Mouse (Mus musculus) neural tube, embryonic 13.5 days (tissue): ENCODE results near the gene Rnf38. TPM values are rescaled to one million over a fixed set of nuclear protein-coding genes. Genes with fewer than 3 reads are reported as not detected.

Experiments
- ATAC-seq: fragments of 200-750 bp; cut with Nextera tagmentation; 2 replicates; pipeline ENCODE4 v1.8.0; 2017; ENCODE audit warnings: low read depth, mild to moderate bottlenecking, moderate TSS enrichment, moderate library complexity
- H3K27ac ChIP-seq: fragments of 300-500 bp; sonication (generic); replicated peaks from 2 replicates; pipeline ENCODE4 v1.5.1; 2015; ENCODE audit warnings: moderate library complexity, mild to moderate bottlenecking, inconsistent platforms
- H3K27me3 ChIP-seq: fragments of 300-500 bp; sonication (generic); 2 replicates; pipeline ENCODE4 v1.6.1; 2015; ENCODE audit warnings: mild to moderate bottlenecking, inconsistent platforms
- H3K36me3 ChIP-seq: fragments of 300-500 bp; sonication (generic); 2 replicates; pipeline ENCODE4 v1.6.1; 2015; ENCODE audit warnings: mild to moderate bottlenecking, inconsistent platforms
- H3K4me1 ChIP-seq: fragments of 300-500 bp; sonication (generic); replicated peaks from 2 replicates; pipeline ENCODE4 v1.6.1; 2015; ENCODE audit warnings: inconsistent platforms
- H3K4me2 ChIP-seq: fragments of 300-500 bp; sonication (generic); 2 replicates; pipeline ENCODE4 v1.6.1; 2015; ENCODE audit warnings: inconsistent platforms, mild to moderate bottlenecking, moderate library complexity
- H3K4me3 ChIP-seq: fragments of 300-500 bp; sonication (generic); 2 replicates; pipeline ENCODE4 v1.5.1; 2015; ENCODE audit warnings: mild to moderate bottlenecking, inconsistent platforms
- H3K9ac ChIP-seq: fragments of 300-500 bp; sonication (generic); 2 replicates; pipeline ENCODE4 v1.6.1; 2015; ENCODE audit warnings: moderate library complexity, mild to moderate bottlenecking, inconsistent platforms
- H3K9me3 ChIP-seq: fragments of 300-500 bp; sonication (generic); 2 replicates; pipeline ENCODE4 v1.6.1; 2016; ENCODE audit warnings: inconsistent platforms
- WGBS: fragments of 180-500 bp; shearing (Covaris S2); methylation state at CpG from one replicate; pipeline ENCODE4 v1.1.7; 2015; 5-methylcytosine and 5-hydroxymethylcytosine counted together
- polyA plus RNA-seq: library from polyadenylated mRNA; unstranded; fragments of >200 nt; fragmentation: Nextera tagmentation; extraction: Ambion mirVana; gene quantifications from 2 replicates; pipeline ENCODE4 v1.2.1, GENCODE M21; 2015

The Rnf38 gene
- polyA plus RNA-seq, 1 experiment from 2014 or later = 34.1 TPM

DNA sequence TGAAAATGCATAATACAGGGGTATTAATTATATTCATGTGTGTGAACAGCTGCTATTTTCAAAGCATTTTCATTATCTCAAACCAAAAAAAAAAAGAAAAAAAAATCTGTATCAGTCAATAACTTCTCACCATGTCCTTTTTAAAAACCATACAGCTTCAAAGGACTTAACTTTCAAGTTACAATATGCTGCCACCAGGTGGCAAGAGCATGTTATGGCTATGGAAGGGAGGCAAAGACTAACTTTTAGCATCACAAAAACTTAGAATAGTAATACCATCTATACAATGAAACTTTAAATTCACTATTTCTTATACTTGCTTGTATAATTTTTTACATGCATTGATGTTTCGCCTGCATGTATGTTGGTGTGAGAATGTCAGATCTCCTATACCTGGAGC is 33.6 kb downstream of the Rnf38 start:
- H3K4me2 ChIP-seq = no peak overlapping the region
- no peaks in the 10 kb centered on the region for H3K36me3 ChIP-seq
- H3K27me3 ChIP-seq = no peaks in the 10 kb centered on the region
- no peak overlapping the region for H3K9ac ChIP-seq
- no peak overlapping the region for H3K4me3 ChIP-seq
- no peak for ATAC-seq
- H3K27ac ChIP-seq = no peak overlapping the region
- WGBS = 80% methylated on average over 1 of the region's 1 CpGs
- H3K9me3 ChIP-seq = no peaks in the 10 kb centered on the region
- H3K4me1 ChIP-seq = no peaks in the 10 kb centered on the region; the same call in none of the 2 replicates

DNA sequence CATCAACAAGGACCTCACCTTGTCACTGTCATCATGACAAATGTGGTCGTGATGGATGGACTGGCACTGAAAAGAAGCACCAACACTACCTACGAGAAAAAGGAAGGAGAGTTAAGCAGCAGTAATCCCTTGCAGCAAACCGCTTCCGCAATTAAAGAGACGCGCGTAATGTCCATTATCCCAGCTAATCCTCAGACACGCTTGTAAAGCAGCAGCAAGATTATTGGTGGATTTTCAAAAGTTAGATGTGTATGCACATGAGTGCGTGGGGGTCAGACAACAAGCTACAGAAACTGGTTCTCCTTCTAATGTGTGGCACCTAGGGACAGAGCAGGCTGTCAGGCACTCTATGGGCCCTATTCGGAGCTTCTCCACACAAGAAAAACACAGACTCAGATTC is 46.2 kb downstream of the Rnf38 start:
- Histone ChIP-seq H3K4me3 (no peak overlapping the region), H3K27ac (no peak overlapping the region), H3K9me3 (no peaks in the 10 kb centered on the region), H3K9ac (no peak overlapping the region), H3K4me1 (peaks cover 16% of the 10 kb centered on the region), H3K4me2 (no peak overlapping the region), H3K36me3 (no peaks in the 10 kb centered on the region), H3K27me3 (no peaks in the 10 kb centered on the region)
- 74% methylated on average over 10 of the region's 10 CpGs for WGBS
- ATAC-seq = no peak

DNA sequence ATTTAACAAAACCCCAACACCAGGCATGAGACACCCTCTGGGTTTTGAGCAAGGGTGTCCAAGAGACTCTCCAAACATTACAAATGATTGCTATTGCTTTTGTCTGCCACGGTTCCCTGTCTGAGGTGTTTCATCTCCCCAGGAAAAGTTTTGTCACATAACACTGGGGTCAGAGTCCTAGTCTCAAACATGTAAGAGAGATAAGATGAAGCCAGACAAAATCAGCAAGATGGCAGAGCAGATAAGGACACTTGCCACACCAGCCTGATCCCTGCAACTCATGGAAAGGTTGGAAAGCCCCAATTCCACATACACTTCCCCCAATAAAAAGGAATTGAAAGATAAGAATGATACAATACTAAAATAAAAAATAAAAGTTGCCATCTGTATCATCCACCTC is 49.7 kb downstream of the Rnf38 start:
- no peak overlapping the region for H3K9ac ChIP-seq
- no peak overlapping the region for H3K27ac ChIP-seq
- ATAC-seq = no peak
- no peaks in the 10 kb centered on the region for H3K36me3 ChIP-seq
- 66% methylated on average over 1 of the region's 1 CpGs for WGBS
- H3K4me3 ChIP-seq = no peak overlapping the region
- H3K27me3 ChIP-seq = no peaks in the 10 kb centered on the region
- H3K9me3 ChIP-seq = no peaks in the 10 kb centered on the region
- no peak overlapping the region for H3K4me2 ChIP-seq
- peaks cover 31% of the 10 kb centered on the region for H3K4me1 ChIP-seq

DNA sequence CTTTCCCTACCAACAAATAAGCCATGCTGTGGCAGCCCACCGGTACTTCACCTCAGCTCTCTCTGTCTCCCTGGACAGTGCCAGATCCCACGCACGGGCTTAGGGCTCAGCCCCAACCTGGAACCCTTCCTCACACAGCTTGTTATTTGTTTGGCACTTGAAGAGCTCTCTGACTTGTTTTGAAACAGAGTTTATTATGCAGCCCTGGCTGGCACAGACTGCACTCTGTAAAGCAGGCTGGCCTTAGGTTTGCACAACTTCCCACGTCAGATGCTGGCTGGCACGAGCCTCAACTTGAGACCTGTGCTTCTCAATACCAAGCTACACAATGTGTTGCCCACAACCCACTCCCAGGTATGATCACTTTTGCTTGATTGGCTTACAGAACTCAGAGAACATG is 53.8 kb downstream of the Rnf38 start:
- no peak for ATAC-seq
- H3K36me3 ChIP-seq = no peaks in the 10 kb centered on the region
- no peak overlapping the region for H3K27ac ChIP-seq
- no peaks in the 10 kb centered on the region for H3K9me3 ChIP-seq
- H3K9ac ChIP-seq = no peak overlapping the region
- no peak overlapping the region for H3K4me3 ChIP-seq
- no peak overlapping the region for H3K4me2 ChIP-seq
- H3K27me3 ChIP-seq = no peaks in the 10 kb centered on the region
- WGBS = 82% methylated on average over 5 of the region's 5 CpGs
- peaks cover 23% of the 10 kb centered on the region for H3K4me1 ChIP-seq

DNA sequence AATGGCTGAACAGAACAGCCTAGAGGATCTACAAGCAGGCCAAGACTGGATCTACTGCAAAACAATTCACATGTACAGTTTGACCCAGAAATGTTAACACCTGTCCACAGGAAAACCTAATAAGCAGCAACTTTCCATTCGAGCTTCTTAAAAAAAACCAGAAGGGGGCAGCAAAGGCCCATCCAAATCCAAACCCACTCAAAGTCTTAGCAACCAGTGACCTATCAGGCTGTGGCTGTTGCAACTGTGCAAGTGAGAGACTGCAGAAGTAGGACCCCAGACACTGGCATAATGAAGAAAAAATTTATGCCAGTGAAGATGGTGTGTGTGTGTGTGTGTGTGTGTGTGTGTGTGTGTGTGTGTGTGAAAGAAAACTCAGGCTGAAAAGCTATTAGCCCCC is 60.4 kb downstream of the Rnf38 start:
- no peaks in the 10 kb centered on the region for H3K36me3 ChIP-seq
- H3K4me2 ChIP-seq = no peak overlapping the region
- 0% methylated on average over 1 of the region's 1 CpGs for WGBS
- H3K4me3 ChIP-seq = no peak overlapping the region
- H3K4me1 ChIP-seq = peaks cover 10% of the 10 kb centered on the region
- no peak overlapping the region for H3K9ac ChIP-seq
- H3K9me3 ChIP-seq = no peaks in the 10 kb centered on the region
- no peak overlapping the region for H3K27ac ChIP-seq
- no peaks in the 10 kb centered on the region for H3K27me3 ChIP-seq
- no peak for ATAC-seq

DNA sequence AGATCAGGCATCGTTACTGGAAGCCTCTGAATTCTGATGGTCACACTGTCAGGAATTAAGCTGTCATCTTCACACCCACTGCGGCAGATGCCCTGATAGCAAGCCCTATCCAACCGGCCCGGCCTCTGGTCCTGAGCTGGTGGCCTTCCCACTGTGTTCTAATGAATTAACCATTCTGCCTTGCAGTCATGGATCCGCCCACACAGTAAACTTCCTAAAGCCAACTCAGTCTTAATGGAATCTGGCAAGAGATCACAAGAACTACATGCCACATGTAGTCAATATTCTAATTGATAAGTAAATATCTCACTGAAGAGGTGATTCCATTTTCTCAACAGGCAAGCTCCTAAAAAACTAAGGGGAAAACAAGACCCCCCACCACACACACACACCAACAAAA is 60.9 kb downstream of the Rnf38 start:
- ATAC-seq = no peak
- 30% methylated on average over 5 of the region's 5 CpGs for WGBS
- no peak overlapping the region for H3K4me2 ChIP-seq

DNA sequence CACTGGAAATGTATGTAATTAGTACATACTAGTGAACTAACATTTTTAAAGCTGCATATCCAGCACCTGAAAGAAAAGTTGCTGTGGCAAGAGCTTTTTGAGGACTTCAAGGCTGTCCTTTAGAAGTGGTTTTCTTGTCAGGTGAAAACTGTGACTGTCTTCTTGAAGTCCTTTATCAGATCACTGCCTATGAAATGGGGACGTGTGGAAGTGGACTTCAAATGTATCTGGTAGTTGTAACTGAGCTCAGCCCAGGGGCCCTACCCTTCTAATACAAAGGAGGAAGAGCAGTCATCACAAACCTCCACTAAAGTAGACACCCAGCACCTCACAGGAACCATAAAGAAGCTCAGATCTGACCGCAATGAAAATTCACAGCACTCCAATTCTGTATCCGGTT is 63.7 kb downstream of the Rnf38 start:
- Histone ChIP-seq H3K36me3 (no peaks in the 10 kb centered on the region), H3K9ac (no peak overlapping the region), H3K9me3 (no peaks in the 10 kb centered on the region), H3K4me1 (peaks cover 25% of the 10 kb centered on the region), H3K27me3 (no peaks in the 10 kb centered on the region), H3K27ac (no peak overlapping the region), H3K4me2 (no peak overlapping the region), H3K4me3 (no peak overlapping the region)
- no peak for ATAC-seq
- WGBS = 74% methylated on average over 3 of the region's 3 CpGs

More for the DNA sequence above, 60.9 kb downstream of the Rnf38 start:
- Histone ChIP-seq H3K27ac (no peak overlapping the region), H3K9ac (no peak overlapping the region), H3K27me3 (no peaks in the 10 kb centered on the region), H3K9me3 (no peaks in the 10 kb centered on the region), H3K4me3 (no peak overlapping the region), H3K4me1 (peaks cover 10% of the 10 kb centered on the region), H3K36me3 (no peaks in the 10 kb centered on the region)

DNA sequence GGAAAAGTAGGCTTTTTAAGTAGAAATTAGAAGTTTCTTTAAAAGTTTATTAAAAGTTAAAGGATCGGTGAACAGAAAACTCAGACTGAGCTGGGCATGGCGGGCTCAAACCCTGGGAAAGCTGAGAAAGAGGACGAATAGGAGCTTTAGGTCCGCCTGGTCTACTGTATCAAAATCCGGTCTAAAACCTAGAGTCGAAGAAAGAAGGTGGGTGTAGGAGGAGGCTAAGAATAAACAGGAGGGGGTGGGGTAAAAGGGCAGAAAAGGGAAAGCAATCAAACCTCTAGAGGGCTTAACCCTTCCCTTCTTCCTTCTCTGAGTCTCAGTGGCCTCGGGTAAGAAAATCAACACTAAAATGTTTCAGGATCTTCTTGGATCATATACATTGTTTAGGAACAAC is 64.8 kb downstream of the Rnf38 start:
- Histone ChIP-seq H3K36me3 (no peaks in the 10 kb centered on the region), H3K9me3 (no peaks in the 10 kb centered on the region), H3K27ac (0 out of 2 replicates have a peak overlapping the region, but pooled peaks have one; percentile 18), H3K4me2 (peak overlapping the region; percentile 62), H3K4me1 (peaks cover 36% of the 10 kb centered on the region), H3K4me3 (peak overlapping the region; percentile 45), H3K9ac (no peak overlapping the region), H3K27me3 (no peaks in the 10 kb centered on the region)
- ATAC-seq = 0 out of 2 replicates have a peak, but pooled peaks have one; percentile 15
- 4% methylated on average over 7 of the region's 7 CpGs for WGBS

DNA sequence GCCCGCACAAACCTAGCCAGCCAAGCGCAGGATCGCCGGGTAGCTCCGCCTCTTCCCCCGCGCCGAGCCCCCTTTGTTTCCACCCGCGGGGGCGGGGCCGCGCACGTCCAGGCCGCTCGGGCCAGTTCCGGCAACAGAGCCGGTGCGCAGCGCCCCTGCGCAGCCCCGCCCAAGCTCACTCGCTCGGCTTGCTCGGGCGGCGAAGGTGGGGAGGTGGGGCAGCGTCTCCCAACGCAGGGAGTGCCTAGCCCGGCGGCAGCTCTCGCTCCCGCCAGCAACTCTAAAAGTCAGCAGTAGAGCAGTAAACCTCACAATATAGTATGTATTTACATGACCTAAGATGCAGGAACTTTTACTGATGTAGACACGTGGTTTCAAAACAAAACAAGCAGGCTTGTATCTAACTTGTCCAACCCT is 65.3 kb downstream of the Rnf38 start:
- H3K27me3 ChIP-seq = no peaks in the 10 kb centered on the region
- peak overlapping the region; percentile 59 for H3K27ac ChIP-seq
- H3K4me1 ChIP-seq = peaks cover 42% of the 10 kb centered on the region
- peak overlapping the region; percentile 62 for H3K4me2 ChIP-seq
- H3K36me3 ChIP-seq = no peaks in the 10 kb centered on the region
- H3K9ac ChIP-seq = peak overlapping the region; percentile 59
- H3K4me3 ChIP-seq = peak overlapping the region; percentile 45
- peak; percentile 87 for ATAC-seq
- under 1% methylated on average over 24 of the region's 34 CpGs for WGBS
- no peaks in the 10 kb centered on the region for H3K9me3 ChIP-seq

DNA sequence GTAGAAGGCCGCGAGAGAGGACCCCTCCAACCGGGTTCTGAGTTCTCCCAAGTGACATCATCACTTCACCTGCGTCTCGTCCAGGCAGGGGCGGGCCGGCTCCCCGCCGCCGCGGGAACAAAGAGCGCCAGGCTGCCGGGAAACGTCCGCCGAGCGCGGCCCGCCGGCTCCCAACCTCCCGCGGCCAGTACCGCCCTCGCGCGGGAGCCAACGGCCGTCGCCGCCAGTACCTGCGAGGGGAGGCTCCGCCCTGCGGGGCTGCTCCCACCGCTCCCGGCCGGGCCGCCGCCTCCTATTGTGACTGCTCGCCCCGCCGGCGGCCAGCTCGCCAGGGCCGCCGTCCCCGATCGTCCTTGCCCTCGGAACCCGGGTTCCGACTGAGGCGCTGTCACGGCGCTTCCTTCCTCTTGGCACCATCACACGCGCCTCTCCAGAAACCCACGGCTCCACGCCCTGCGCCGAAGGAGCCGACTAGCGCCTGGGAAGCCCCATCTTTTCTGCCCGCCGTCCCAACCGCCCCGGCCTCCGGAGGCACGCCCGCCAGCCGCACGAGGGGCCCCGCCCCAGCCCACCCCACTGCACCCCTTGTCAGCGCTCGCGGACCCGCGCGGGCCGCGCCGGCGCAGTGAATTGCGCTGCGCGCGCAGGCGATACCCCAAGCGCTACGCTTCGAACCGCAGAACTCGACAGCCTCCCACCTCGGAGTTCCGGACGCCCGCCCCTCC is 66.0 kb downstream of the Rnf38 start:
- peaks cover 49% of the 10 kb centered on the region for H3K4me1 ChIP-seq
- no peaks in the 10 kb centered on the region for H3K9me3 ChIP-seq
- no peaks in the 10 kb centered on the region for H3K27me3 ChIP-seq
- H3K27ac ChIP-seq = peak overlapping the region; percentile 99
- under 1% methylated on average over 58 of the region's 95 CpGs for WGBS
- H3K4me2 ChIP-seq = peak overlapping the region; percentile 77
- H3K9ac ChIP-seq = peak overlapping the region; percentile 93
- no peaks in the 10 kb centered on the region for H3K36me3 ChIP-seq
- H3K4me3 ChIP-seq = peak overlapping the region; percentile 85
- peak; percentile 91 for ATAC-seq

DNA sequence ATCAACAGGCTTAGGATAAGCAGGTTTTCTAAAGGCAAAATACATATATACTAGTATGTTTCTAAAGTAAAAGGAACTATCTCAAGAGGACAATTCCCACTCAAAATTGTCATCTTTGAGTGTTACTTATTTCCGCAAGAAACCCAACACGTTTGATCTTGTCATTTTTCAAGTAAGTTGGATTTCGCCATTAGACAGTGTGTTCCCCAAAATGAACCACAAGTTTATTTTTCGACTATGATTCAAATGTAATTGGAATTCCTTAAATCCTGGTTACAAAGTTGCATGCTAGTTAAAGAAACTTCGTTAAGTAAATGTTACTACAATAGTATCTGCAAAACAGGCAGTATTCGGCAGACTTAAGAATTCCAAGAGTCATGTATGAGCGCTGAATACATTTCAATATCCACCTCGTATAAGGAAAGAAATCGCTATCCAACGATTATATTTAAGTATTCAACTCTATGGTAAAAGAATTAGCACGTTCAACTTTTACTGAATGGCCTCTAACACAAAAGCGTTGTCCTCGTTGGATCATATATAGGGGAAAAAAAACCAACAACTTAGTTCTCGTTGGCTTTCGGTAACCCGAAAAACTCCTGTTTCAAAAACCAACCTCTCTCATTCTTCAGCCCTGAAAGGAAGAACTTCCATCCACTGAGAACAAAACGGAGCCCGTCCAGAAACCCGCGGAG is 66.7 kb downstream of the Rnf38 start:
- Histone ChIP-seq H3K36me3 (no peaks in the 10 kb centered on the region), H3K4me3 (peak overlapping the region; percentile 85), H3K4me2 (peak overlapping the region; percentile 77), H3K9ac (peak overlapping the region; percentile 93), H3K27me3 (no peaks in the 10 kb centered on the region), H3K4me1 (peaks cover 56% of the 10 kb centered on the region), H3K9me3 (no peaks in the 10 kb centered on the region), H3K27ac (peak overlapping the region; percentile 99)
- 4% methylated on average over 20 of the region's 20 CpGs for WGBS
- no peak for ATAC-seq

DNA sequence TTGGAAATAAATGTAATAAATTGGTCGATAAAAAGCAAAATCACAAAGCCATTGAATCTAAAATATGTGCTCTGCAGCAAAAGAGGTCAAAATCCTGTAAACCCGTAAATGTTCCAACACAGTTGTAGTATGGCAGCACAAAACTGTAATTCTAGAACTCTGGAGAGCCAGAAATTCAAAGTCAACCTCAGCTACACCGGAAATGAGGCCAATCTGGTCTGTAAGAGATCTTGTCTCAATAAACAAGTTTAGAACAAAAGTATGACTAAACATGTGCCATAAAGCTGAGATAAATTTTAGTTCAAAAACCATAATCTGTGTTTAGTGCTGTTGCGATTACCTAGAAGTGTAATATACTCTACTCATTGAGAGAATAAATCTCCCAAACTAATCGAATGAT is 69.0 kb downstream of the Rnf38 start:
- WGBS = 82% methylated on average over 5 of the region's 5 CpGs
- Histone ChIP-seq H3K4me1 (peaks cover 71% of the 10 kb centered on the region), H3K27me3 (no peaks in the 10 kb centered on the region), H3K27ac (no peak overlapping the region), H3K4me3 (peak overlapping the region; percentile 85; the same call in 1 of the 2 replicates), H3K4me2 (peak overlapping the region; percentile 77), H3K9me3 (no peaks in the 10 kb centered on the region), H3K9ac (no peak overlapping the region), H3K36me3 (no peaks in the 10 kb centered on the region)
- no peak for ATAC-seq
